Mouse (Mus musculus): ENCODE data around the gene Bsg.

GRCm38 (mm10) chr10:79670071-79670888 is 34.0 kb upstream of the Bsg start:
- TF ChIP-seq CTCF (IDR thresholded peaks at IDR 0.05; ENCODE audit: low read depth, low read length) (no peak), GATA1 (IDR thresholded peaks at IDR 0.05; ENCODE audit: borderline replicate concordance, low read length) (no peak), TAL1 (conservative IDR thresholded peaks at IDR 0.05; ENCODE audit: low read depth, low read length) (no peak), POLR2AphosphoS5 (IDR thresholded peaks at IDR 0.05; ENCODE audit: insufficient replicate concordance, low read depth, low read length) (no peak), GATA2 (IDR thresholded peaks at IDR 0.05; ENCODE audit: borderline replicate concordance, low read depth, low read length) (no peak)
